Mouse (Mus musculus) kidney, adult 10 weeks (tissue): ENCODE data around the gene Tmem218. TPM values are rescaled to one million over a fixed set of nuclear protein-coding genes. Genes with fewer than 3 reads are reported as not detected.

Experiments used
- polyA plus RNA-seq: library from polyadenylated mRNA; stranded (reverse); fragments of 350-450 nt; fragmentation: Illumina TruSeq; extraction: RNeasy Lipid Tissue Mini Kit (QIAGEN cat#74804); gene quantifications from one replicate; pipeline ENCODE4 v1.2.3, GENCODE M21; 2014; ENCODE audit warnings: low read depth, low replicate concordance

Gene Tmem218
- 10.4 TPM for polyA plus RNA-seq

GRCm38 (mm10) chr9:37207929-37208411 lies at the start of gene Tmem218:
TSS of gene Tmem218 (plus strand) at chr9:37208223.

GRCm38 (mm10) chr9:37255149-37255888 lies 47.3 kb downstream of the Tmem218 start, which contains the start of gene Slc37a2:
TSS of gene Slc37a2 (minus strand) at chr9:37255738.

Other genes with a start within 250 kb of the Tmem218 start
- 1.7 TPM for gene Pknox2, start 60.8 kb upstream of the Tmem218 start, polyA plus RNA-seq
- 1.4 TPM for gene Slc37a2, start 47.5 kb downstream of the Tmem218 start, polyA plus RNA-seq
- 4.8 TPM for gene Ccdc15, start 140.2 kb downstream of the Tmem218 start, polyA plus RNA-seq
- not detected for gene Hepacam, start 159.1 kb downstream of the Tmem218 start, polyA plus RNA-seq
- 1.3 TPM for gene Robo4, start 193.7 kb downstream of the Tmem218 start, polyA plus RNA-seq
- 0.44 TPM for gene Robo3, start 225.0 kb downstream of the Tmem218 start, polyA plus RNA-seq